Mouse (Mus musculus): ENCODE data around the gene Ugt1a6b.

- no peak for TF ChIP-seq POLR2A (IDR thresholded peaks at IDR 0.05; ENCODE audit: borderline replicate concordance, extremely low read depth, insufficient read depth, insufficient read length, poor library complexity, severe bottlenecking)
- no peak for TF ChIP-seq CTCF (IDR thresholded peaks at IDR 0.05; ENCODE audit: borderline replicate concordance, extremely low read depth, insufficient read depth, insufficient read length)
Observed at GRCm38 (mm10) chr1:88138145-88138544, 35.1 kb downstream of the Ugt1a6b start.
